Mouse (Mus musculus) heart, postnatal 0 days (tissue): Measurements from ENCODE around the gene Ccnq. TPM values are rescaled to one million over a fixed set of nuclear protein-coding genes. Genes with fewer than 3 reads are reported as not detected.

ENCODE experiments used
- ATAC-seq: fragments of 200-750 bp; cut with Nextera tagmentation; 2 replicates; pipeline ENCODE4 v1.8.0; 2017; ENCODE audit warnings: low read depth, moderate number of reproducible peaks, moderate library complexity; ENCODE audit not compliant: insufficient read depth
- DNase-seq: peaks from one replicate; pipeline ENCODE4 v3.0.0-alpha.2; 2016; ENCODE audit warnings: low spot score
- H3K27ac ChIP-seq: fragments of 300-500 bp; sonication (generic); 2 replicates; pipeline ENCODE4 v1.5.1; 2014; ENCODE audit warnings: low read depth, mild to moderate bottlenecking
- H3K27me3 ChIP-seq: fragments of 300-500 bp; sonication (generic); 2 replicates; pipeline ENCODE4 v1.6.1; 2014; ENCODE audit warnings: low read length, mixed read lengths; ENCODE audit not compliant: control insufficient read depth, insufficient read depth
- H3K36me3 ChIP-seq: fragments of 300-500 bp; sonication (generic); replicated peaks from 2 replicates; pipeline ENCODE4 v1.6.1; 2014; ENCODE audit warnings: low read length, mixed read lengths; ENCODE audit not compliant: control insufficient read depth, insufficient read depth
- H3K4me1 ChIP-seq: fragments of 300-500 bp; sonication (generic); 2 replicates; pipeline ENCODE4 v1.6.1; 2014; ENCODE audit warnings: antibody characterized with exemption; ENCODE audit not compliant: control insufficient read depth, insufficient read depth
- H3K4me2 ChIP-seq: fragments of 300-500 bp; sonication (generic); 2 replicates; pipeline ENCODE4 v1.6.1; 2014; ENCODE audit warnings: low read depth, mild to moderate bottlenecking, low read length, moderate library complexity
- H3K4me3 ChIP-seq: fragments of 300-500 bp; sonication (generic); 2 replicates; pipeline ENCODE4 v1.5.1; 2014; ENCODE audit warnings: low read depth, low read length
- H3K9ac ChIP-seq: fragments of 300-500 bp; sonication (generic); replicated peaks from 2 replicates; pipeline ENCODE4 v1.6.1; 2014; ENCODE audit warnings: low read depth, low read length, mixed read lengths
- H3K9me3 ChIP-seq: fragments of 300-500 bp; sonication (generic); replicated peaks from 2 replicates; pipeline ENCODE4 v1.6.1; 2016; ENCODE audit warnings: low read length; ENCODE audit not compliant: control insufficient read depth
- CTCF ChIP-seq: IDR thresholded peaks from 2 replicates; pipeline ENCODE4 v1.5.1; 2016; ENCODE audit warnings: antibody characterized with exemption, control low read depth, low read depth
- EP300 ChIP-seq: IDR thresholded peaks from 2 replicates; pipeline ENCODE4 v1.6.1; 2016; ENCODE audit warnings: antibody characterized with exemption, low read depth
- WGBS: fragments of 180-500 bp; shearing (Covaris S2); extraction: QIAGEN DNeasy Blood & Tissue Kit; methylation state at CpG from one replicate; pipeline ENCODE4 v1.1.7; 2014; 5-methylcytosine and 5-hydroxymethylcytosine counted together
- polyA plus RNA-seq: library from polyadenylated mRNA; unstranded; fragments of >200 nt; fragmentation: Nextera tagmentation; extraction: Ambion mirVana; gene quantifications from 2 replicates; pipeline ENCODE4 v1.2.1, GENCODE M21; 2015
- total RNA-seq: library from RNA; depleted of rRNA; stranded (reverse); fragments of >200 nt; gene quantifications from 2 replicates; pipeline ENCODE4 v1.2.3, GENCODE M21; 2014; ENCODE audit warnings: low replicate concordance

Ccnq gene
- total and polyA plus RNA-seq, 2 experiments from 2014 or later: 32.3 to 43.9 TPM

DNA sequence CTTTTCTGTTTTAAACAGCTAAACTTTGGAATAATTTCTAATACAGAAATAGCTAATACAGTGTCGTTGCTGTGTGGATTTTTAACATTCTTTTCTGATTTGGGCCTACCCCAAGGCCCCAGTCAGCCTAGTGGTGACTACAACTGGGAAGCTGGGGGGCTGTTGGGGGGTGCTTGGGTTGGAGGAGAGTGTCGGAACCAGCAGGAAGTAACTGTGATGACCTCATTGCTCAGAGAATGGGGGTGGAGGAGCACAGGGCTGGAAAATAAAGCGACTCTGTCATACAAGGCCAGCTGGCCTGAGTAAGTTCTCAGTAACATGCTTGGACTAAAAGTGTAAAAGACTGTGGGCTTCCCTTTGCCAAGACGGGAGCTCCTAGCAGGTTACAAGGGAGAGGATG is 6.1 kb downstream of the Ccnq start:
- H3K9ac ChIP-seq: no peak overlapping the region; the same call in 1 of the 2 replicates
- H3K4me3 ChIP-seq: no peak overlapping the region
- H3K27ac ChIP-seq: peak overlapping the region; percentile 51; the same call in 1 of the 2 replicates
- peak; percentile 32 for DNase-seq
- peaks cover 3% of the 10 kb centered on the region; the same call in 1 of the 2 replicates for H3K4me1 ChIP-seq
- ATAC-seq: peak; percentile 79; the same call in 1 of the 2 replicates
- H3K9me3 ChIP-seq: no peaks in the 10 kb centered on the region
- WGBS: 33% methylated on average over 4 of the region's 4 CpGs
- no peaks in the 10 kb centered on the region for H3K27me3 ChIP-seq
- peaks cover 16% of the 10 kb centered on the region; the same call in 1 of the 2 replicates for H3K36me3 ChIP-seq
- TF ChIP-seq CTCF (no peak), EP300 (no peak)
- no peak overlapping the region for H3K4me2 ChIP-seq

DNA sequence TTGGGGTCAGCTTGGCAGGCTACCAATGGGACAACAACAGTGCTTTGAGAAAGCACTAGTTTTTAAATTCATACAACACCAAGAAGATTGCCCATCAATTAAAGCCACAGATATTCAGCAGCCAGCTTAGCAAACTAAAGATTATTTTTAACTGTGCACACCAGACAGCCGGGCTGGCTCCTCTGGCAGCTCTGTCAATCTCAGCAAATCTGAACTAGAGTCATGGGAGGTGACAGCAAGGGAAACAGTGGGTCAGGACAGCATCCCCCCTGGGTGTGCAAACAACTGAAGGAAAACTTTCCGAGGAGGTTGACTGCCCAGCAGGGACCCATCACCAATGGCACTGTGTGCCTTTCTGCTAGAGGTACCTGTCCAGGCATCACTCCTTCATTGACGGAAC is 9.1 kb downstream of the Ccnq start:
- WGBS: 48% methylated on average over 3 of the region's 3 CpGs
- no peak overlapping the region for H3K4me2 ChIP-seq
- ATAC-seq (no peak), DNase-seq (no peak)
- no peaks in the 10 kb centered on the region for H3K9me3 ChIP-seq
- H3K4me3 ChIP-seq: no peak overlapping the region
- H3K36me3 ChIP-seq: no peaks in the 10 kb centered on the region
- H3K9ac ChIP-seq: no peak overlapping the region
- no peak overlapping the region for H3K27ac ChIP-seq
- TF ChIP-seq EP300: no peak
- TF ChIP-seq CTCF: no peak
- no peaks in the 10 kb centered on the region for H3K27me3 ChIP-seq
- H3K4me1 ChIP-seq: no peaks in the 10 kb centered on the region

DNA sequence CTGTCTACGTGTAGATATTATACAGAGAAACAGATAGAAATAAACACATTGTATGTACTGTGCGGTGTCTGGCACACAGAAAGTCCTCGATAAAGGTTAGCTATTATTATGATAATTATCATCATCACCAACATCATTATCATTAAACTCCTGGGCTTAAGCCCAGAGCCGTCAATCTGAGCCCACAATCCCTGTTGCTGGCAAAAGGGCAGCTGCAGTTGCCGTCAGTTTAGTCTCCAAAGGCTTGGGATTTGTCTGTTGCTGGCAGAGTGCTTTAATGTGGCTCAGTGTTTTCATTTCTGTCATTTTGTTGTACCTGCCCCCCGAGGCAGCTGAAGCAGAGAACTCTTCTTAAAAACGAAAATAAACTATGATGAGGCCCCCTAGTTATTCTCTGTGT is 9.6 kb downstream of the Ccnq start:
- no peak for DNase-seq
- WGBS: 56% methylated on average over 7 of the region's 7 CpGs
- H3K4me1 ChIP-seq: no peaks in the 10 kb centered on the region

DNA sequence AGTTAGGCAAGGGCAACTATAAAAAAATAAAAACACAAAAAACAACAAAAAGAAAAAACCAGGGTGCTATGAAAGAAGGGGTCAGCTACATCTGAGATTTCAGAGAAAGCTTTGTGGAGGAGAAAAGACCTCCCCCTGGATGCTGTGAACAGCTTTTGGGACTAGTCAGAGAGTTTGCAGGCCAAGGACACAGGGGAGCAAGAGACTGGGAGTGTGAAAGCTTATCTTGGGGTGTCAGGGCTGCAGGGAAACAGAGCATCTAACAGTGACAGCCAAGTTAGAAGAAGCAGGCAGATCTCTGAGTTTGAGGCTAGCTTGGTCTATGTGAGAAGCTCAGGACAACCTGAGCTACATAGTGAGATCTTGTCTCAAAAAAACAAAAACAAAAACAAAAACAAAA is 12.2 kb downstream of the Ccnq start:
- H3K27me3 ChIP-seq: no peaks in the 10 kb centered on the region
- ATAC-seq (no peak), DNase-seq (no peak)
- H3K4me3 ChIP-seq: no peak overlapping the region
- H3K9ac ChIP-seq: no peak overlapping the region
- H3K4me2 ChIP-seq: no peak overlapping the region
- no peaks in the 10 kb centered on the region for H3K36me3 ChIP-seq
- no peaks in the 10 kb centered on the region for H3K4me1 ChIP-seq
- TF ChIP-seq CTCF: no peak
- TF ChIP-seq EP300: no peak
- H3K9me3 ChIP-seq: no peaks in the 10 kb centered on the region
- no peak overlapping the region for H3K27ac ChIP-seq

More for the DNA sequence above, 9.6 kb downstream of the Ccnq start:
- TF ChIP-seq EP300 (no peak), CTCF (no peak)
- H3K9ac ChIP-seq: no peak overlapping the region
- no peaks in the 10 kb centered on the region for H3K27me3 ChIP-seq
- no peaks in the 10 kb centered on the region for H3K9me3 ChIP-seq
- no peaks in the 10 kb centered on the region for H3K36me3 ChIP-seq
- H3K4me2 ChIP-seq: no peak overlapping the region
- H3K4me3 ChIP-seq: no peak overlapping the region
- ATAC-seq: no peak
- no peak overlapping the region for H3K27ac ChIP-seq

DNA sequence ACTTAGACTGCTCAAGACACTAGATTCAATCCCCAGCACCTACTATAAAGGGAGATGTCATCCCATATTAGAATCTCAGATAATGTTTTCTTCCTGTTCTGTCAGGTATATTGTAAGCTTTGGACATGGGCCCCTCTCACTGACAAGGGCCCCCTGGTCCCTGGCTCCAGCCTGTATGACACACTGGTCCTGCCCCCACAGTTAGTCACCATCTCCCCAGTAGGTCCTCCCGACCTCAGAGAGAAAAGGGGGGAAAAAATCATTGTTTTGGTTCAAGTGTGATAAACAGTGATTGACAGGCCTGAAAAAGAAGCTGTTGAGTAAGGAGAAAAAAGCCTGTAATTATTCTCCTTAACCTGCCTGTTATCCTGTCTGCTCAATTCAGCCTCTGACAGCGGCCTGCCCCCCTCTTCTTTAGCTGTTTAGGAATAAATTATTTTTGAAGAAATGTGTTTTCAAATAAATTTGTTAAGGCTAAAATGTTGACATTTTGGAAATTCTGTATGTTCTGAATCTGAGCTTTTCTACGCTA is 14.6 kb downstream of the Ccnq start:
- no peak for DNase-seq
- TF ChIP-seq CTCF: no peak
- TF ChIP-seq EP300: no peak
- H3K27me3 ChIP-seq: no peaks in the 10 kb centered on the region
- WGBS: 63% methylated on average over 3 of the region's 3 CpGs
- H3K4me3 ChIP-seq: no peak overlapping the region
- no peaks in the 10 kb centered on the region for H3K9me3 ChIP-seq
- no peak overlapping the region for H3K9ac ChIP-seq
- no peaks in the 10 kb centered on the region for H3K4me1 ChIP-seq
- H3K36me3 ChIP-seq: no peaks in the 10 kb centered on the region
- H3K27ac ChIP-seq: no peak overlapping the region
- ATAC-seq: no peak
- no peak overlapping the region for H3K4me2 ChIP-seq

DNA sequence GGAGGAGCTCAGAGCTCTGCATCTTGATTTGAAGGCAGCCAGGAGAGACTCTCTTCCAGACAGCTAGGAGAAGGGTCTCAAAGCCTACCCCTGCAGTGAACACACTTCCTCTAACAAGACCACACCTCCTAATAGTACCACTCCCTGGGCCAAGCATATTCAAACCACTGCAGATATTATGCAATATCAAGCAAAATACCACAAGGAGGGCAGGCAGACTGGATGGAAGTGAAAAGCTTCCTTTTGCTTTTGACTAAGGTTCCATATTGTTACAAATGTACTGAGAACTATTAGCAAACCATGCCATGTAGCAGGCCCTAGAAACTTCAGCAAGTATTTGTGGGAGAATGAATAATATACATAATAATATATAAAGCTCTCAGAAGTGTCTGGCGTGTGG is 16.4 kb downstream of the Ccnq start:
- no peaks in the 10 kb centered on the region for H3K4me1 ChIP-seq
- WGBS: 82% methylated on average over 1 of the region's 1 CpGs
- no peaks in the 10 kb centered on the region for H3K36me3 ChIP-seq
- H3K4me2 ChIP-seq: no peak overlapping the region
- H3K27me3 ChIP-seq: no peaks in the 10 kb centered on the region
- ATAC-seq: no peak
- DNase-seq: no peak
- H3K9ac ChIP-seq: no peak overlapping the region
- no peak overlapping the region for H3K4me3 ChIP-seq
- H3K9me3 ChIP-seq: no peaks in the 10 kb centered on the region
- H3K27ac ChIP-seq: no peak overlapping the region
- no peak for TF ChIP-seq CTCF
- TF ChIP-seq EP300: no peak
